Mouse (Mus musculus) embryonic stem cell, embryonic (primary cell): ENCODE measurements around the gene Ldb3.

Experiments used
- CTCF ChIA-PET, 4 experiments: fragments of 300-600 bp in 2 of 4; fragments of 350-600 bp in 2 of 4; sonication (Branson Sonifier 250); formaldehyde crosslinking; loops; one replicate each; lab custom pipeline; 2022; ENCODE audit warnings: inconsistent platforms in 2 of 4; lab: Charles Lee
- POLR2A ChIA-PET, 4 experiments: fragments of 300-600 bp in 2 of 4; fragments of 350-600 bp in 2 of 4; sonication (Branson Sonifier 250); formaldehyde crosslinking; loops; one replicate each; lab custom pipeline; 2022; ENCODE audit warnings: antibody characterized with exemption in 4 of 4, inconsistent platforms in 1 of 4; lab: Charles Lee

Gene Ldb3

DNA sequence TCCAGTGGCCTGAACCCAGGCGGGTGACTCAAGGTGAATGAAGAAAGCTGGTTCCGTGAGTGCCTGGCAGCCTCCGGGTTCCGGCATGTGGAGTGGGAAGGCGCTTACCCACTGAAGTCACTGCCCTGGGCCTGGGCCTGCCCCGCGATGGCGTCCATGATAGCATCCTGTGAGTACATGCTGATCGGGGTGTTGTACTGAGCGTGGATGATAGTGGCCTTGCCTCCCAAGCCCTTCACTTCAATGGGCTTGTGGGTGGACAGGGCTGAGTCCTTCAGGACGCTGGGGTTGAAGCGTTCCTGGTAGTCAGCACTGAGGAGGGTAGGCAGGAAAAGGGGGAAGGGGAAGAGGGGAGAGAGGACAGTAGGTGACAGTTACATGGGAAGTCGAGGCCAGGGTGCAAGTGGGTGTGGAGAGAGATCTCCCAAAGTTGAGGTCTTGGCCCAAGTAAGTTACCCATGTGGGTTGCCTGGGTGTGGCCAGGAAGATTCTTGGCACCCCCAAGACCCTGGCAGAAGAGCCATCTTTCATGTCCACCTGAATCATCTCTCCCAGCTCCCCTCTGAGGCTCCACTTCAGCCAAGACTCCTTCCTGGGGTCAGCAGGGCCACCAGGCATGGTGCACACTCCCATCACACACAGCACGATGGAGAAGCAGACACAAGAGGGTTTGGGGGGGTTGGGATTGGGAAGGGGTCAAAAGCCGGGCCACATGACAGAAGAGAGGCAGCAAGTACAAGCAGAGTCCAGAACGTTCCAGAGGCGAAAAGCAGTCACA, 16.7 kb downstream of the Ldb3 start:
- ChIA-PET POLR2A (interaction anchor here in 3 of 4 experiments (0.6 to 1.7 kb wide), 4 partner anchors 23 to 224 kb away, joined by 3 to 4 read pairs (median 4); no protein-coding TSS in a partner anchor), CTCF (interaction anchor here in 3 of 4 experiments (0.5 to 1.6 kb wide), 8 partner anchors 24 to 486 kb away, joined by 3 to 18 read pairs (median 4); no protein-coding TSS in a partner anchor)

GRCm38 (mm10) chr14:34570903-34571302, 17.6 kb downstream of the Ldb3 start:
- ChIA-PET CTCF (interaction anchor here in 3 of 4 experiments (0.5 to 1.6 kb wide), 8 partner anchors 25 to 487 kb away, joined by 3 to 6 read pairs (median 4); no protein-coding TSS in a partner anchor), POLR2A (interaction anchor here in 2 of 4 experiments (0.6 to 1.7 kb wide), 2 partner anchors 112 to 194 kb away, joined by 3 to 4 read pairs; no protein-coding TSS in a partner anchor)

DNA sequence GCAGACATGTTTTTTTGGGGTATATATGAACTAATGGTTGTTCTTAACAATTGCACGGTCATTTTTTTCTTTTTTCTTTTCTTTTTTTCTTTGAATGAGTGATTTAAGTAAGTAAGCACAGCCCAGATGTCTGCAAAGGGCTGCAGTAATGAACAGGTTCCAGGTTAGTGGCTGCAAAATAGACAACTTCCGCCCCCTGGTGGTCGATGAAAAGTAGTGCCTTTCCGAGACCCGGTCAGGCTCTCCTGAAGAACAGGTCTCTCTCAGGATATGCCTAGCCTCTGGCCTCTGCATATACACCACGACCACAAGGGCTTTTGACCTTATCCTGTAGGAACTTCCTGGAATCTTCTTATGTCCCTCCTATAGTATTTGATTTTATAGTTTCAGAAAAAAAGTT, 18.2 kb downstream of the Ldb3 start:
- CTCF ChIA-PET = interaction anchor here in 2 of 4 experiments (0.6 to 1.6 kb wide), 6 partner anchors 22 to 198 kb away, joined by 3 to 7 read pairs (median 3); no protein-coding TSS in a partner anchor

GRCm38 (mm10) chr14:34569534-34570194, 18.8 kb downstream of the Ldb3 start:
- ChIA-PET CTCF (interaction anchor here (0.5 to 1.5 kb wide), 8 partner anchors 9 to 192 kb away, joined by 3 to 9 read pairs (median 4); no protein-coding TSS in a partner anchor), POLR2A (interaction anchor here in 3 of 4 experiments (1.5 to 3.9 kb wide), 5 partner anchors 15 to 110 kb away, joined by 4 to 17 read pairs (median 9); partner anchors contain the start of gene Bmpr1a (in 1 of the 3))

More for the DNA sequence above, 18.2 kb downstream of the Ldb3 start:
- POLR2A ChIA-PET = interaction anchor here in 1 of 4 experiments (0.6 to 1.7 kb wide), 3 partner anchors 15 to 111 kb away, joined by 3 to 4 read pairs (median 4); no protein-coding TSS in a partner anchor

- ChIA-PET POLR2A (interaction anchor here in 3 of 4 experiments (1.0 to 3.9 kb wide), 8 partner anchors 8 to 109 kb away, joined by 3 to 17 read pairs (median 8); partner anchors contain the start of gene Bmpr1a (in 1 of the 3)), CTCF (interaction anchor here in 2 of 4 experiments (0.7 to 1.5 kb wide), 5 partner anchors 13 to 205 kb away, joined by 3 to 9 read pairs (median 3); no protein-coding TSS in a partner anchor)
These were observed 19.9 kb downstream of the Ldb3 start for GRCm38 (mm10) chr14:34568626-34569025.

DNA sequence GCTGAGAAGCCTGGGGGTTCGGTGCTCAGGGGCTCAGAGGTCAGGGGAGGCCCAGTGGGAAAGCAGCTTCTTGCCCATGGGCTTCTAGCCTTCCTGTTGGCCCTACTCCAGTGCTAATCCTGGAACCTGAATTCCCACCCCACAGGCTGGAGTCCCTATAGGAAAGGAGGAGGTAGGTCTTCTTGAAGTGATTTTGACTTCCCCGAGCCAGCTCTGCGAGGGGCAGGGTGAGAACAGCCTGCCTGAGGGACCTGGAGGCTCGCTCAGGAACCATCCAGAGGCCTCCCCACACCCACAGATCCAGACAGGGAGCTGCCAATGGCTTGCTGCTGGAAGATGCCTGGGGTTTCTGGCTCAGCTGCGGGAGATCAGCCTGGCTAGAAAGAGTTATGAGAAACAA, 20.8 kb downstream of the Ldb3 start:
- CTCF ChIA-PET = interaction anchor here in 1 of 4 experiments (0.8 to 1.2 kb wide), 2 partner anchors 27 to 204 kb away, joined by 3 read pairs; no protein-coding TSS in a partner anchor
- POLR2A ChIA-PET = interaction anchor here in 3 of 4 experiments (0.6 to 3.9 kb wide), 10 partner anchors 9 to 1257 kb away, joined by 3 to 17 read pairs (median 4); partner anchors contain the start of gene Bmpr1a (in 1 of the 3)

DNA sequence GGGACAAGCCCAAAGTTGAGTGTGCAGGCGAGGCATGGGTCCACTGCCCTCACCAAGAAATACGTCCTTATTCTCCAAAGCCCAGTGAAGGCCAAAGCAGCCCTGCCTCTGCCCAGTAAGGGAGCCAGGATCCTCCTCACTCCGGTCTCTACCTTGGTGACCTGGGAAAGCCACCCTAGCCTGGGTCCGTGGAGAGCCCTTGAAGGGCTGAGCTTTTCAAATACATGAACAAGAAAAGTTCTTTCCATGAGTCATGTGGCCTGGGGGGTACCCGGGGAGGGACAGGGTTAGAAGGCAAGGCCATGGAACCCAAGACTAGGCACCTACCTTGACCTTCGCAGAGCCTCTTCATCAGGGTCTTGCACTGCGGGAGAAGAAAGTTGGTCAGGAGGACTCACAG, 22.0 kb downstream of the Ldb3 start:
- CTCF ChIA-PET = interaction anchor here in 1 of 4 experiments (0.8 kb wide), 1 partner anchor 9 kb away, joined by 3 read pairs; no protein-coding TSS in a partner anchor
- POLR2A ChIA-PET = interaction anchor here in 2 of 4 experiments (0.6 to 3.9 kb wide), 5 partner anchors 19 to 205 kb away, joined by 3 to 11 read pairs (median 9); partner anchors contain the start of gene Bmpr1a (in 1 of the 2)

GRCm38 (mm10) chr14:34565711-34566110, 22.8 kb downstream of the Ldb3 start:
- ChIA-PET POLR2A (interaction anchor here in 3 of 4 experiments (0.6 to 1.6 kb wide), 6 partner anchors 24 to 320 kb away, joined by 3 to 6 read pairs (median 4); no protein-coding TSS in a partner anchor), CTCF (interaction anchor here in 2 of 4 experiments (0.7 to 1.2 kb wide), 3 partner anchors 8 to 168 kb away, joined by 3 to 4 read pairs (median 3); no protein-coding TSS in a partner anchor)

DNA sequence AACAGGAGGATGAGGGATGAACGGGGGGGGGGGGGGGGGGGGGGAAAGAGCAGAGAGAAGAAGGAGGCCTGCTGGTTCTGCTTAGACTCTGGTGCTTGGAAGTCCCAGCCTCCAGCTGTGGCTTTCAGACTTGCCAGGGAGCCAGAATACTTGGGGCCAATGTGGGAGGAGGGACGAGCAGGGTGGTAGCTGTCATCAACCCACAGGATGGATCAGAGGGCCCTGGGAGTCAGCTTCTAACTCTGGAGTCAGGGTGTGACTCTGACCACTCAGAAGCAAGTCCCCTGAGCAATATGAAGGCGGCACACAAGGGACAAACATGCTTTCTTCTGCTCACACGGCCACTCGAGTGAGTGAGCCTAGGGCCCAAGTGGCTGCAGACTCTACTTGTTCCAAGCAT, 23.8 kb downstream of the Ldb3 start:
- POLR2A ChIA-PET = interaction anchor here in 2 of 4 experiments (0.5 to 1.6 kb wide), 4 partner anchors 98 to 484 kb away, joined by 3 to 6 read pairs (median 5); no protein-coding TSS in a partner anchor

DNA sequence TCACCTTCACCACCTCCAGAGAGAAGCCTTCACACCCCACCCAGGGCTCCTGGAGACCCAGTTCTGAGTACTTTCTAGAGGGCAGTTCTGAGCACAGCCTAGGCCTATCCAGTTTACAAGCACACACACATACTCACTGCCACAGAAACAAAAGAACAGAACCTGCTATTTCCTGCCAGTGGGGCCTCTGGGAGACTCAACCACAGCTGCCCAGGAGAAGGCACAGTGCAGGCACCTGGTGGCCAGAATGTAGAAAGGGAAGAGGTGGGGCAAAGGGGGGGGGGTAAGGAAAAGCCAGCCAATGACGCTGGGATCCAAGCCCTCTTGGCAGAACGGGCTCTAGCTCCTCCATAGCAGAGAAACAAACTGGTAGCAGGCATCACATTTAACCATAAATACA, 26.1 kb downstream of the Ldb3 start:
- POLR2A ChIA-PET = interaction anchor here in 3 of 4 experiments (0.7 to 4.0 kb wide), 12 partner anchors 9 to 216 kb away, joined by 3 to 13 read pairs (median 4); no protein-coding TSS in a partner anchor

More for the DNA sequence above, 23.8 kb downstream of the Ldb3 start:
- CTCF ChIA-PET = interaction anchor here in 1 of 4 experiments (0.5 kb wide), 1 partner anchor 97 kb away, joined by 4 read pairs; no protein-coding TSS in a partner anchor

GRCm38 (mm10) chr14:34561647-34562046, 26.8 kb downstream of the Ldb3 start:
- CTCF ChIA-PET = interaction anchor here in 2 of 4 experiments (0.6 to 1.9 kb wide), 4 partner anchors 12 to 18 kb away, joined by 3 to 11 read pairs (median 4); no protein-coding TSS in a partner anchor
- POLR2A ChIA-PET = interaction anchor here in 3 of 4 experiments (0.6 to 4.0 kb wide), 8 partner anchors 9 to 212 kb away, joined by 3 to 13 read pairs (median 3); no protein-coding TSS in a partner anchor

More for the DNA sequence above, 26.1 kb downstream of the Ldb3 start:
- CTCF ChIA-PET = interaction anchor here in 2 of 4 experiments (1.6 to 1.9 kb wide), 2 partner anchors 11 kb away, joined by 4 to 11 read pairs; no protein-coding TSS in a partner anchor

DNA sequence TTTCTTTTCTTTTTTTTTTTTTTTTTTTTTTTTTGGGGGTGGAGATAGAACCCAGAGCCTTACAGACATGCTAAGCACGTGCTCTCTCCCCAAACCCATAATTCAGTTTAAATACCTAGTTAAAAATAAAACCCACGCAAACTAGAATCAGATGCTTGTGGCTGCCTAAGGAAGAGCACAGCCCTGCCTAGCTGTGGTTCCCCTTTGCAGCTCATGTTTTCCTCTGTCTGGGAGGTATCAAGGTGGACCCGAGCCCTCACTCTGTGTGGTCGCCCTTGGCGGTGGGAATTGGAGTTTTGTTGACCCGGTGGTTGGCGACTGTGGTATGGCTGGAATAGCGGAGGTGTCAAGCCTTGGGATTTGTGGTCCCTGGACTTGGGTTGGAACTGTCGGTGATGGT, 29.5 kb downstream of the Ldb3 start:
- ChIA-PET POLR2A (interaction anchor here in 2 of 4 experiments (0.8 to 2.2 kb wide), 4 partner anchors 11 to 99 kb away, joined by 3 to 7 read pairs (median 4); no protein-coding TSS in a partner anchor), CTCF (interaction anchor here in 2 of 4 experiments (0.6 to 1.1 kb wide), 2 partner anchors 10 to 779 kb away, joined by 3 to 5 read pairs; no protein-coding TSS in a partner anchor)

DNA sequence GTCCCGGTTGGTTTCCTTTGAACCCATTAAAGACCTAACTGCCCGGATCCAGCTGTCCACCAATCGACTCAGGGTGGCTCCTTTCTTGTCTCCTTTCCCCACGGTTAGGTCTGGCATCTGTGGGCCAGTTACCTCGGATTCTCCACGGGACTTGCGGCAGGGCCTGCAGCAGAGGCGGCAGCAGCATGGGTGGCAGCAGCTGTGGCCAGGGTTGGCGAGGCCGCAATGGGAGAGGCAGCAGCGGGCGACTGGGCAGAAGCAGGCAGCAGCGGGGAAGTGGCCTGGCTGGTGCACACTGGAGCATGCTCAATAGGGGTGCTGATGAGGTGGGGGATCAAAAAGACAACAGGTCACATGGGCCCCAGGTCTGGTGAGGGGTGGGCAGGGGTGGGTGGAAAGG, 33.3 kb downstream of the Ldb3 start:
- CTCF ChIA-PET = interaction anchor here in 2 of 4 experiments (0.6 to 1.3 kb wide), 6 partner anchors 14 to 475 kb away, joined by 3 to 4 read pairs (median 3); no protein-coding TSS in a partner anchor
- POLR2A ChIA-PET = interaction anchor here (0.5 to 2.3 kb wide), 13 partner anchors 12 to 143 kb away, joined by 3 to 7 read pairs (median 4); no protein-coding TSS in a partner anchor

DNA sequence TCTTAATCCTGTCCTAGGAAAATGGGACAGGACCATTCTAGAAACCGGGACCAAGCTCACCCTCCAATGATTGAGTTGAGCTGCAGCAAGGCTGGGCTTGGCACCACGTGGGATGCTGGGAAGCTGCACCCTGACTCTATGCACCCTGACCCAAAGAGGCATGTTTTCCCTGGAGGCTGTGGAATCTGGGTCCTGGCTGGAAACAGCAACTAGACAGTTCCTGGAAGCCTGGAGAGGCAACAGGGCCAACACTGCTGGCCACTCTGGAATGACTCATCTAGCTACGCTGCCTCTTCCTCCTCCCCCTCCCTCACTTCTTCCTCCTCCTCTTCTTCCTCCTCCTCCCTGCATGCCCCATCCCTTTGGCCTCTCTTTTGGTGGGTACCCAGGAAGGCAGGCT, 34.4 kb downstream of the Ldb3 start:
- ChIA-PET CTCF (interaction anchor here in 1 of 4 experiments (1.2 to 1.3 kb wide), 2 partner anchors 19 to 20 kb away, joined by 3 read pairs; no protein-coding TSS in a partner anchor), POLR2A (interaction anchor here in 3 of 4 experiments (0.9 to 2.3 kb wide), 6 partner anchors 8 to 190 kb away, joined by 3 to 7 read pairs (median 3); no protein-coding TSS in a partner anchor)

GRCm38 (mm10) chr14:34553470-34553869, 35.0 kb downstream of the Ldb3 start:
- ChIA-PET CTCF (interaction anchor here in 1 of 4 experiments (1.2 to 1.3 kb wide), 2 partner anchors 20 to 21 kb away, joined by 3 read pairs; no protein-coding TSS in a partner anchor), POLR2A (interaction anchor here in 2 of 4 experiments (0.9 to 2.3 kb wide), 4 partner anchors 9 to 94 kb away, joined by 3 to 13 read pairs (median 5); no protein-coding TSS in a partner anchor)

DNA sequence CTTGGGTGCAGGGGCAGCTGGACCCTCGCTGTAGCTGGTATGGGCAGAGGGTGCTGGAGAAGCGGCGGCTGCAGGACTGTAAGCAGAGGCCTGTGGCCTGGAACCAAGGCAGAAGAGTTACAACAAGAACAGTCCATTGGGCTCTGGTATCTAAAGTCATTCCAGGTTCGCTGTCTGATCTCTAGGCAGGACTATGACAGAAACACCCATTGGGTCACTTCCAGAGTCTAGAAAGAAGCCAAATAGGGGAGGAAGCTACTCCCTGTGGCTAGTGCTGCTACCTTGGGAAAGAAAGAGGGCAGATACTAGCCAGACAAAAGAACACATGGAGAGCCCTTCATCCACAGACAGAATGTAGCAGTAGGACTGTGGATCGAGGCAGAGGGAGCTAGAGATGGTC, 36.3 kb downstream of the Ldb3 start:
- ChIA-PET CTCF (no interaction called here), POLR2A (interaction anchor here in 3 of 4 experiments (0.7 to 4.1 kb wide), 13 partner anchors 9 to 217 kb away, joined by 3 to 20 read pairs (median 3); no protein-coding TSS in a partner anchor)
